Mouse (Mus musculus) left cerebral cortex, postnatal 14 days (tissue): ENCODE results near the gene Ttyh1. TPM values are rescaled to one million over a fixed set of nuclear protein-coding genes. Genes with fewer than 3 reads are reported as not detected.

Source experiments
- DNase-seq, 2 experiments: peaks; one replicate each; pipeline ENCODE4 v3.0.0; 2021 to 2022; ENCODE audit warnings: low spot score in 2 of 2, mixed read lengths in 1 of 2
- intact Hi-C: fragments of 180-260 bp; cut with DNase I; formaldehyde crosslinking; loops from one replicate; pipeline ENCODE4 v1.15.1; 2025
- total RNA-seq, 2 experiments: library from RNA; stranded (reverse); gene quantifications; 2 replicates each; pipeline ENCODE4 v1.2.3; 2021

The Ttyh1 gene
- total RNA-seq, 2 experiments from 2014 or later: 837 to 867 TPM

GRCm38 (mm10) chr7:4119976-4120921, 1.0 kb downstream of the Ttyh1 start:
- intact Hi-C loops: loop anchor here (2.0 to 5.0 kb wide), 2 partner anchors 31 to 93 kb away; no protein-coding TSS in a partner anchor
- peak; percentile 72 to 84 for DNase-seq

- intact Hi-C loops: no loop called here
- no peak for DNase-seq
These were observed 3.0 kb downstream of the Ttyh1 start for GRCm38 (mm10) chr7:4122076-4122768.

- DNase-seq: peak in 1 of 2 experiments; percentile 73
- intact Hi-C loops: no loop called here
These were observed 3.6 kb downstream of the Ttyh1 start for GRCm38 (mm10) chr7:4122783-4123182.

- intact Hi-C loops: no loop called here
- peak; percentile 76 to 90 for DNase-seq
These were observed 4.5 kb downstream of the Ttyh1 start for GRCm38 (mm10) chr7:4123732-4124131.

GRCm38 (mm10) chr7:4124315-4124759, 5.1 kb downstream of the Ttyh1 start:
- intact Hi-C loops: no loop called here
- DNase-seq: peak; percentile 90 to 97

- DNase-seq: no peak
- intact Hi-C loops: no loop called here
These were observed 5.6 kb downstream of the Ttyh1 start for GRCm38 (mm10) chr7:4124856-4125255.

GRCm38 (mm10) chr7:4125306-4125705, 6.1 kb downstream of the Ttyh1 start:
- intact Hi-C loops: no loop called here

GRCm38 (mm10) chr7:4126992-4127785, 8.0 kb downstream of the Ttyh1 start:
- intact Hi-C loops: no loop called here
- DNase-seq: no peak

More at GRCm38 (mm10) chr7:4125306-4125705, 6.1 kb downstream of the Ttyh1 start:
- DNase-seq: no peak

GRCm38 (mm10) chr7:4127894-4128293, 8.7 kb downstream of the Ttyh1 start:
- intact Hi-C loops: no loop called here

GRCm38 (mm10) chr7:4128860-4129259, 9.7 kb downstream of the Ttyh1 start:
- intact Hi-C loops: no loop called here
- no peak for DNase-seq

More at GRCm38 (mm10) chr7:4127894-4128293, 8.7 kb downstream of the Ttyh1 start:
- no peak for DNase-seq

- peak; percentile 90 to 94 for DNase-seq
- intact Hi-C loops: loop anchor here (5.0 kb wide), 1 partner anchor 296 kb away; no protein-coding TSS in a partner anchor
These were observed 11.7 kb downstream of the Ttyh1 start for GRCm38 (mm10) chr7:4130686-4131452.

GRCm38 (mm10) chr7:4131964-4132363, 12.8 kb downstream of the Ttyh1 start:
- intact Hi-C loops: loop anchor here (5.0 kb wide), 1 partner anchor 295 kb away; no protein-coding TSS in a partner anchor
- no peak for DNase-seq

- intact Hi-C loops: loop anchor here (5.0 kb wide), 1 partner anchor 295 kb away; no protein-coding TSS in a partner anchor
- DNase-seq: peak; percentile 59 to 90
These were observed 13.4 kb downstream of the Ttyh1 start for GRCm38 (mm10) chr7:4132581-4132980.

GRCm38 (mm10) chr7:4132998-4133397, 13.8 kb downstream of the Ttyh1 start:
- intact Hi-C loops: loop anchor here (5.0 kb wide), 1 partner anchor 294 kb away; no protein-coding TSS in a partner anchor
- DNase-seq: no peak

- DNase-seq: peak in 1 of 2 experiments; percentile 2
- intact Hi-C loops: loop anchor here (5.0 kb wide), 1 partner anchor 292 kb away; no protein-coding TSS in a partner anchor
These were observed 15.7 kb downstream of the Ttyh1 start for GRCm38 (mm10) chr7:4134911-4135310.

- DNase-seq: no peak
- intact Hi-C loops: no loop called here
These were observed 17.2 kb downstream of the Ttyh1 start for GRCm38 (mm10) chr7:4136404-4136770.

- DNase-seq: peak; percentile 99 to 100
- intact Hi-C loops: no loop called here
These were observed 17.7 kb downstream of the Ttyh1 start, which contains the start of gene Leng8 for GRCm38 (mm10) chr7:4136771-4137531. Leng8 (plus strand) TSS chr7:4137039.

- intact Hi-C loops: no loop called here
- no peak for DNase-seq
These were observed 18.5 kb downstream of the Ttyh1 start for GRCm38 (mm10) chr7:4137746-4138145.
